Mouse (Mus musculus) liver, adult 2 months (tissue): ENCODE data around the gene Tmod4.

Experiments used
- CTCF ChIP-seq: fragments of 200-500 bp; IDR thresholded peaks from 2 replicates; pipeline ENCODE4 v1.5.1; 2011; ENCODE audit warnings: low read depth, low read length, control low read depth
- POLR2A ChIP-seq: fragments of 200-500 bp; IDR thresholded peaks from 2 replicates; pipeline ENCODE4 v1.6.1; 2011; ENCODE audit warnings: low read length, control low read depth; ENCODE audit not compliant: insufficient read depth; ENCODE audit errors: extremely low read depth

DNA sequence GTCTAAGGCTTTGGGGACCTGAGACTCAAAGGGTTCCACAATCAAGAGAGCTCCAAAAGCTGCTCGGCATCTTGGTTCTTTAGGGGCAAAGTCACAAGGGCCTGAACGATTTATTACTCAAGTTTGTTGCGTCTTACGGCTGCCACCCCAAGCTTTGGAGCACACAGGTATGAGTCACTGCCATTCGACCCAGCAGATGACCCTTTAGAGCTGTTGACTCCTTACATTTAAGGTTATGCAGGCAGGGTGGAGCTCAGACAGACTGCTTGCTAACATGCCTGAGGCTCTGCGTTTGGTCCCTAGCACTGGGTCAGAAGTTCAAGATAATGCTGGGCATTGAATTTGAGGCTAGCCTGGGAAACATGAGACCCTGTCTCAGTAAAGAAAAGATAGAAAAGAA, 53.3 kb downstream of the Tmod4 start:
- TF ChIP-seq POLR2A: no peak
- no peak for TF ChIP-seq CTCF
